Mouse (Mus musculus) limb, embryonic 10.5 days (tissue): Measurements from ENCODE around the gene Hapln3. TPM values are rescaled to one million over a fixed set of nuclear protein-coding genes. Genes with fewer than 3 reads are reported as not detected.

Experiments used
- polyA plus RNA-seq: library from polyadenylated mRNA; unstranded; fragments of >200 nt; fragmentation: Nextera tagmentation; extraction: Ambion mirVana; gene quantifications from 2 replicates; pipeline ENCODE4 v1.2.1, GENCODE M21; 2016

Hapln3 gene
- polyA plus RNA-seq, 1 experiment from 2014 or later = 2.3 TPM

Other genes starting within 250 kb of the Hapln3 start
- gene Aen, start 235.2 kb downstream of the Hapln3 start, polyA plus RNA-seq = 59.5 and 73.3 TPM in 2 replicates
- 0.61 and 0.82 TPM in 2 replicates for gene Isg20, start 217.6 kb downstream of the Hapln3 start, polyA plus RNA-seq
- gene Acan, start 77.5 kb downstream of the Hapln3 start, polyA plus RNA-seq = 0.06 and 0.29 TPM in 2 replicates
- gene Mfge8, start 18.0 kb upstream of the Hapln3 start, polyA plus RNA-seq = 161 and 176 TPM in 2 replicates
- 6.3 and 7.0 TPM in 2 replicates for gene Abhd2, start 142.2 kb upstream of the Hapln3 start, polyA plus RNA-seq